Mouse (Mus musculus) myocyte (in vitro differentiated cells): ENCODE data around the gene Itgb2.

Experiments used
- MAX ChIP-seq: IDR thresholded peaks from one replicate; pipeline ENCODE4 v1.6.1; 2011; ENCODE audit warnings: low read depth, mild to moderate bottlenecking, control low read depth
- POLR2A ChIP-seq: IDR thresholded peaks from one replicate; pipeline ENCODE4 v1.6.1; 2011; ENCODE audit warnings: low read depth, mild to moderate bottlenecking, control low read depth, moderate library complexity; ENCODE audit not compliant: insufficient read length
- REST ChIP-seq: IDR thresholded peaks from one replicate; pipeline ENCODE4 v1.6.1; 2011; ENCODE audit warnings: mild to moderate bottlenecking, control low read depth, moderate library complexity; ENCODE audit not compliant: insufficient read depth, insufficient read length
- TCF3 ChIP-seq: IDR thresholded peaks from one replicate; pipeline ENCODE4 v1.6.1; 2011; ENCODE audit warnings: low read depth, control low read depth; ENCODE audit not compliant: insufficient read length
- USF1 ChIP-seq: IDR thresholded peaks from one replicate; pipeline ENCODE4 v1.6.1; 2011; ENCODE audit warnings: low read depth, mild to moderate bottlenecking, control low read depth, moderate library complexity

DNA sequence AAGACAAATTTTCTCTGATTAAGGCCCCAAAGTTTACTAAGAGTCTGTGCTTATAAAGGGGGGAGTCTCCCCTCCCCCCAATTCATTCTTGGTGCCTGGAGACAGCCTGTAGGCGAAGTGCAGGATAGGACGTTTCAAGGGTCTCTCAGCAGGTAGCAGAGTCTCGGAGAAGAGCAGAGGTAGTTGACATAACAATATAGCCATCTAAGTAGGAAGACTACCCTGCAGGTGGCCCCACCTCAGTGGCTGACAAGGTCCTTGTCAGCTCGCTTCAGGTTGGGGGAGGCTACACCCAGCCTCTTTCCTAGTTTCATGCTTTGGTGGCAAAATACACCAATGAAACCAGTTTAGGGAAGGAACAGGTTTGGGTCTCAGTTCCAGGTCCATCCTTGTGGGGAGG, 73.0 kb downstream of the Itgb2 start:
- no peak for TF ChIP-seq MAX
- no peak for TF ChIP-seq POLR2A
- TF ChIP-seq TCF3, result no peak
- TF ChIP-seq USF1, result no peak
- TF ChIP-seq REST, result no peak
